Mouse (Mus musculus) kidney, adult 10 weeks (tissue): ENCODE measurements around the gene Rbm39. TPM values are rescaled to one million over a fixed set of nuclear protein-coding genes. Genes with fewer than 3 reads are reported as not detected.

ENCODE experiments used
- polyA plus RNA-seq: library from polyadenylated mRNA; stranded (reverse); fragments of 350-450 nt; fragmentation: Illumina TruSeq; extraction: RNeasy Lipid Tissue Mini Kit (QIAGEN cat#74804); gene quantifications from one replicate; pipeline ENCODE4 v1.2.3, GENCODE M21; 2014; ENCODE audit warnings: low read depth, low replicate concordance

Gene Rbm39
- 423 TPM for polyA plus RNA-seq

DNA sequence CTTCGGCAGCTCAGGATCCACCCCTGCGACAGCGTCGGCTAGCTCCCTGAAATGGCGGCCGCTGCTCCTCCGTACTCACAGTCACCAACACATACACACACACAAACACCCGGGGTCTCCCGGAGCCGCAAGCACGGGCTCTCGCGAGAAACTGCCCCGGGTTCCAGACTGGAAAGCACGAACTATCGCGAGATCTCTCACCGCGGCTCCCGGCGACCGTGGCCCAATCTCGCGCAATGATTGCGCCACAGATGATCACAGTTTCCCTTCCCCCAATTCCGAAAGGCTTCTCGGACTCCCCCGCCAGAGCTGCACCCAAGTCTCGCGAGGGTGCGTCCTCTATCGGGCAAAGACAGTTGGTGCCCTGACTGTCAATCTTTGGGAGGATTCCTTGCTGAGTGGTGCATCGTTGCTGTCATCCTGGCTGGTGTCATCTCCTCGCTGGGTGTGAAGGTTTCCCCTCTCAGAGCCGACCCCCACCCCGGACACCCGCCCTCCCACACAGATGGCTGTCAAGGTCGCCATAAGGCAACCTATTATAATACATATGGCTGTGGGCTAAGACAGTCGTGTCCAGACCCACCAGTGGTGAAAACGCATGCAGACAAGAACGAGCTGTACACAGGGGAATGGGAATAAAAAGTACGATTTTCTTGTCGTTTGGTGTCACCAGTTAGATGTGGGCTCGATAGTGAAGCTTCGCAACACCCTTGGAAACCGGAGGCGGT is at the start of gene Rbm39:
Rbm39 (minus strand) TSS at position 145 of the 728 bp plus-strand sequence.

DNA sequence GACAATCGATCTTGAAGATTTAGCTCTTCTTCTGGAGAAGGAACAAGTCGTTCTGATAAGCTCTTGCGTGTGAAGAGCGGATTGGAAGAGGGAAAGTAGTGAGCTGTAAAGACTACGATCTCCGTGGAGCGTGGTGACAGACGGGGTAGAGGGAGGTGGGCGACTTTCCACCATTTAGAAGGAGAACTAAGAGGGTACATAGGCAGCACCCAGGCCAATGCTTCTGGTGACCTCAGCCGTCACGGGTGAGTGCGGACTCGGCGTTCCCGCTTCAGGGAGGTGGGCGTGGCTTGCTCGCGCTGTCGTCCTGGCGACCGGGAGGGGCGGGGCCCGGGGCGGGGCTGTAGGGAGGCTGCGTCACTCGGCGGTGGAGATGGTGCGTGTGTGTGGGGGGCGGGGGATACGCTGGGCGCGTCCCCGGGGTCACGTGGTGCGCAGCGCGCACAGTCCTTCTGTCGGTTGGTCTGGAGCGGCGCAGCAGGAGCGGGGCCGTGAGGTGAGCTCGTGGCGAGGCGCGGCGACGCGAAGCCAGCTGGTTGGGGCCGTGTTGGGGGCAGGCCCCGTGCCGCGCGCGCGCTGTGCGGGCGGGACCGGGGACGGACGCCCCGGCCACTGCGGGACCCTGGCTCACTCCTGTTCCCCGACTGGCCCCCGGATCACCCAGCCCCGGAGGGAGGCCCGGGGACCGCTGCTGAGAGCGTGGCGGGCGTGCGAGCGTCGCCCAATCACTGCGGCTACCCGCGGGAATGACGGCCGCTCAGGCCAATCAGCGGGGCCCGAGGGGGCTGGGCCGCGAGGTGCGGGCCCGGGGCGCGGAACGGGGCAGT is 16.5 kb upstream of the Rbm39 start, which contains the start of gene Phf20:
Phf20 (plus strand) TSS at position 165 of the 827 bp plus-strand sequence.

DNA sequence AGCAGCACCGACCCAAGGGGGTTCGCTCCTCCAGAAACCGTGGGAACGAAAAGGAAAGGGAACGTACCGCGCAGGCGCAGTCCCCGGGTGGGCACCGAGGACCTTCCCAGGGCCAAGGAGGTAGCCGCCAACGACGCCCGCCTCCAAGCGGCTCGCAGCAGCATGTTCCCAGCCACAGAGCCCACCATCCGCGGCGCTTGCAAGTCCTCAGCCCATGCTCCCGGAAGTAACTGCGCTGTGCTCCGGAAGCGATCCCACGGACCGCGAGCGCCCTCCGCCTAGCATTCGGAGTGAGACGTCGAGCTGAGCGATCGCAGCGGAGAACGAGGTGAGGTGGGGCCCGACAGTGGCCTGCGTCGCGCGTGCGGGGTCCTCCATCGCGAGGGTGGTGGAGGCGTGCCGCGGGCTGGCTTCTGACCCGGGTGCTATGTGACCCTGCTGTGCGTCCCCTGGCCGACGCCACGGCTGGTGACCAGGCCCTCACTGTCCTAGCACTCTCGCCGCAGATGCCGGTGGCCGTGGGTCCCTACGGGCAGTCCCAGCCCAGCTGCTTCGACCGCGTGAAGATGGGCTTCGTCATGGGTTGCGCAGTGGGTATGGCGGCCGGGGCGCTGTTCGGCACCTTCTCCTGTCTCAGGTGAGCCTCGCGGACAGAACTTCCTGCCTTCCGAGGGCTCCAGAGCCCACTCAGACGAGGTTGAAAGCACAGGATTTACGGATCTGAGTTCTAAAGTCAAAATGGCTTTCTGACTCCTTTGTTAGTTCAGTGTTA is 35.9 kb downstream of the Rbm39 start, which contains the start of the genes Romo1 and Nfs1:
Romo1 (plus strand) TSS at position 87 of the 772 bp plus-strand sequence.
Nfs1 (minus strand) TSS at position 234 of the 772 bp plus-strand sequence.

DNA sequence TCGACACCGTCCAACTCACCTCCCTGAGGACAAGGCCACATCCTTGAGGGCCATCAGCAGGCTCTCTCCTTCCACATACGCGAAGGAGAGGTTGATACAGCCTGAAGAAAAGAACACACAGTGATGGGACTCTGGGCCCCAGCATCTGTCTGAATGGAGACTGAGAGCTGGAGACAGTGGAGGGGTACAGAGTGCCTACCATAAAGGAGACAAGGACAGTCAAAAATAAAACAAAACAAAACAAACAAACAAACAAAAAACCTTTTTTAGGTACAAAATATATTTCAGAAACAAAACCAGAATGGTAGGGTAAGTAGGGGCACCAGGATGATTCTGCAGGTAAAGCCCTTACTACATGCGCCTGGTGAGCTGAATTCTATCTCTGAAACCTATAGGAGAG is 53.0 kb downstream of the Rbm39 start, which contains the start of gene Gm28036:
Gm28036 (minus strand) TSS at position 101 of the 400 bp plus-strand sequence.

DNA sequence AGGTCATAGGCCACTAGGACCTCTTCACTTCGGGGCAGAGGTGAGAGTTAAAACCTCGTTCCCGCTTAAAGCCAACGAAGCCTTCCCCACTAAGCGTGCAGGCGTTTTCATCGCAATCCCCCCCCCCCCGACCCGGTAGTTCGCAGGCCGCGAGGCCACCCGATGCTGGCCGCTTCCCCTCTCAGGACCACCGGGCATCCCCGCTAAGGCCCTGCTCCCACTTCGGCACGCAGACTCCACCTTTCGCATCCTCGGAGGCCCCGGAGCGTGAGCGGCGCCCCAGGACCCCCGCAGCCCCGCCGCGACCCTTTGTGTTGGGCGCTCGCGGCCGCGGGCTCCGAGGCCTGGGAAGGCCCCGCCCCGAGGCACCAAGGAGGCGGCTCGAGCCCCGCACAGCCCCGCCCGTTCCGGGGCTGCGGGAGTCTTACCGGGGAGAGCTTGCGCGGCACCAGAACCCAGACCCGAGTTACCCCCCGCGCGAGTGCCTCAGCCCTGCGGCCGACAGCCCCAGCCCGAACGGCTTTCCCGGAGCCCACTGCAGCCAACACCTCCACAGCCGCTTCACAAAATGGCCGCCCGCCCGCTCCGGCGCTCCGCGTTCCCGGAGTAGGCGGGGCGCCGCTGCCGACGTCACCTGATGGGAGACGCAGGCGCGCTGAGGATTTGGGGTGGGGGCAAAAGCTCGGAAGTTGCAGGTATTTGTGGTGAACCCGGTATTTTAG is 68.5 kb downstream of the Rbm39 start, which contains the start of the genes Cpne1 and Rbm12:
Cpne1 (minus strand) TSS at position 608 of the 722 bp plus-strand sequence.
Rbm12 (minus strand) TSS at position 621 of the 722 bp plus-strand sequence.

Other genes with a start within 250 kb of the Rbm39 start
- gene Uqcc1, start 249.9 kb downstream of the Rbm39 start, polyA plus RNA-seq = 78.5 TPM
- not detected for gene Gm15557, start 239.5 kb downstream of the Rbm39 start, polyA plus RNA-seq
- gene Gdf5, start 234.9 kb downstream of the Rbm39 start, polyA plus RNA-seq = not detected
- gene Cep250, start 223.8 kb downstream of the Rbm39 start, polyA plus RNA-seq = 1.3 TPM
- gene 6430550D23Rik, start 172.3 kb downstream of the Rbm39 start, polyA plus RNA-seq = 1.7 TPM
- gene Ergic3, start 172.2 kb downstream of the Rbm39 start, polyA plus RNA-seq = 11.2 TPM
- not detected for gene Fer1l4, start 127.3 kb downstream of the Rbm39 start, polyA plus RNA-seq
- gene Spag4, start 115.1 kb downstream of the Rbm39 start, polyA plus RNA-seq = 0.16 TPM
- gene Cpne1, start 68.3 kb downstream of the Rbm39 start, polyA plus RNA-seq = 34.0 TPM
- gene Rbm12, start 68.3 kb downstream of the Rbm39 start, polyA plus RNA-seq = 16.5 TPM
- gene Gm28036, start 53.1 kb downstream of the Rbm39 start, polyA plus RNA-seq = 10.1 TPM
- 15.3 TPM for gene Romo1, start 36.2 kb downstream of the Rbm39 start, polyA plus RNA-seq
- gene Nfs1, start 36.1 kb downstream of the Rbm39 start, polyA plus RNA-seq = 185 TPM
- 31.1 TPM for gene Phf20, start 16.2 kb upstream of the Rbm39 start, polyA plus RNA-seq
- 2.0 TPM for gene Cnbd2, start 132.1 kb upstream of the Rbm39 start, polyA plus RNA-seq
- not detected for gene Scand1, start 132.5 kb upstream of the Rbm39 start, polyA plus RNA-seq
- gene Epb41l1, start 240.7 kb upstream of the Rbm39 start, polyA plus RNA-seq = 7.7 TPM